Mouse (Mus musculus) liver, embryonic 12.5 days (tissue): ENCODE measurements around the gene Cib3. TPM values are rescaled to one million over a fixed set of nuclear protein-coding genes. Genes with fewer than 3 reads are reported as not detected.

Experiments used
- ATAC-seq: fragments of 200-750 bp; cut with Nextera tagmentation; 2 replicates; pipeline ENCODE4 v1.8.0; 2017; ENCODE audit warnings: moderate number of reproducible peaks, mild to moderate bottlenecking, moderate library complexity
- H3K27ac ChIP-seq: fragments of 300-500 bp; sonication (generic); 2 replicates; pipeline ENCODE4 v1.5.1; 2016; ENCODE audit warnings: mild to moderate bottlenecking
- H3K27me3 ChIP-seq: fragments of 300-500 bp; sonication (generic); replicated peaks from 2 replicates; pipeline ENCODE4 v1.6.1; 2016; ENCODE audit warnings: mild to moderate bottlenecking, moderate library complexity
- H3K36me3 ChIP-seq: fragments of 300-500 bp; sonication (generic); 2 replicates; pipeline ENCODE4 v1.6.1; 2016; ENCODE audit warnings: mild to moderate bottlenecking, moderate library complexity
- H3K4me1 ChIP-seq: fragments of 300-500 bp; sonication (generic); 2 replicates; pipeline ENCODE4 v1.6.1; 2016
- H3K4me2 ChIP-seq: fragments of 300-500 bp; sonication (generic); 2 replicates; pipeline ENCODE4 v1.6.1; 2016; ENCODE audit warnings: mild to moderate bottlenecking, moderate library complexity
- H3K4me3 ChIP-seq: fragments of 300-500 bp; sonication (generic); 2 replicates; pipeline ENCODE4 v1.5.1; 2016; ENCODE audit warnings: mild to moderate bottlenecking, moderate library complexity
- H3K9ac ChIP-seq: fragments of 300-500 bp; sonication (generic); 2 replicates; pipeline ENCODE4 v1.6.1; 2016; ENCODE audit warnings: mild to moderate bottlenecking, moderate library complexity
- H3K9me3 ChIP-seq: fragments of 300-500 bp; sonication (generic); replicated peaks from 2 replicates; pipeline ENCODE4 v1.6.1; 2016; ENCODE audit warnings: mild to moderate bottlenecking, moderate library complexity
- WGBS: fragments of 180-500 bp; shearing (Covaris S2); methylation state at CpG from one replicate; pipeline ENCODE4 v1.1.7; 2016; ENCODE audit not compliant: insufficient replicate concordance; 5-methylcytosine and 5-hydroxymethylcytosine counted together
- polyA plus RNA-seq: library from polyadenylated mRNA; unstranded; fragments of >200 nt; fragmentation: Nextera tagmentation; extraction: Ambion mirVana; gene quantifications from 2 replicates; pipeline ENCODE4 v1.2.1, GENCODE M21; 2016

Cib3 gene
- polyA plus RNA-seq, 1 experiment from 2014 or later: not detected

- peak; percentile 91 for ATAC-seq
These were observed 27.1 kb upstream of the Cib3 start, which contains the start of gene Ap1m1 for GRCm38 (mm10) chr8:72239499-72240402. Ap1m1 (plus strand) TSS chr8:72240018.

GRCm38 (mm10) chr8:72222656-72223055, 10.0 kb upstream of the Cib3 start:
- Histone ChIP-seq H3K4me1 (peaks cover 19% of the 10 kb centered on the region), H3K4me3 (no peak overlapping the region), H3K9ac (no peak overlapping the region), H3K9me3 (no peaks in the 10 kb centered on the region), H3K27me3 (no peaks in the 10 kb centered on the region), H3K4me2 (no peak overlapping the region), H3K27ac (no peak overlapping the region), H3K36me3 (peaks cover 37% of the 10 kb centered on the region)
- no peak for ATAC-seq
- whole genome bisulfite sequencing: 85% methylated on average over 5 of the region's 5 CpGs

More at GRCm38 (mm10) chr8:72239499-72240402, 27.1 kb upstream of the Cib3 start, which contains the start of gene Ap1m1:
- H3K9me3 ChIP-seq: no peaks in the 10 kb centered on the region
- WGBS: under 1% methylated on average over 54 of the region's 54 CpGs
- H3K36me3 ChIP-seq: peaks cover 30% of the 10 kb centered on the region
- H3K27me3 ChIP-seq: no peaks in the 10 kb centered on the region
- H3K27ac ChIP-seq: peak within 1 kb of the TSS; percentile 97
- H3K9ac ChIP-seq: peak within 1 kb of the TSS; percentile 76
- H3K4me1 ChIP-seq: peaks cover 48% of the 10 kb centered on the region
- H3K4me2 ChIP-seq: peak within 1 kb of the TSS; percentile 94
- peak within 1 kb of the TSS; percentile 81 for H3K4me3 ChIP-seq

- peak overlapping the region; percentile 92; the same call in 1 of the 2 replicates for H3K27ac ChIP-seq
- no peaks in the 10 kb centered on the region for H3K27me3 ChIP-seq
- H3K4me3 ChIP-seq: peak overlapping the region; percentile 92
- no peaks in the 10 kb centered on the region for H3K9me3 ChIP-seq
- WGBS: 75% methylated on average over 4 of the region's 4 CpGs
- no peak for ATAC-seq
- H3K36me3 ChIP-seq: peaks cover 37% of the 10 kb centered on the region
- H3K9ac ChIP-seq: peak overlapping the region; percentile 90
- peaks cover 19% of the 10 kb centered on the region for H3K4me1 ChIP-seq
- peak overlapping the region; percentile 89 for H3K4me2 ChIP-seq
These were observed 8.1 kb upstream of the Cib3 start for GRCm38 (mm10) chr8:72220758-72221157.

- H3K27ac ChIP-seq: peak within 1 kb of the TSS; percentile 92
- WGBS: 6% methylated on average over 39 of the region's 39 CpGs
- peak within 1 kb of the TSS; percentile 89 for H3K4me2 ChIP-seq
- ATAC-seq: peak; percentile 97
- peak within 1 kb of the TSS; percentile 90 for H3K9ac ChIP-seq
- peaks cover 19% of the 10 kb centered on the region for H3K4me1 ChIP-seq
- H3K4me3 ChIP-seq: peak within 1 kb of the TSS; percentile 92
- no peaks in the 10 kb centered on the region; the same call in 1 of the 2 replicates for H3K27me3 ChIP-seq
- no peaks in the 10 kb centered on the region for H3K9me3 ChIP-seq
- peaks cover 37% of the 10 kb centered on the region for H3K36me3 ChIP-seq
These were observed 7.1 kb upstream of the Cib3 start, which contains the start of gene Fam32a for GRCm38 (mm10) chr8:72219541-72220363. Fam32a (plus strand) TSS chr8:72219730.

GRCm38 (mm10) chr8:72218781-72219540, 6.3 kb upstream of the Cib3 start:
- Histone ChIP-seq H3K9me3 (no peaks in the 10 kb centered on the region), H3K27ac (peak overlapping the region; percentile 92), H3K4me3 (peak overlapping the region; percentile 92), H3K36me3 (peaks cover 33% of the 10 kb centered on the region), H3K27me3 (no peaks in the 10 kb centered on the region; the same call in 1 of the 2 replicates), H3K4me2 (peak overlapping the region; percentile 89), H3K4me1 (peaks cover 19% of the 10 kb centered on the region), H3K9ac (peak overlapping the region; percentile 90; the same call in 1 of the 2 replicates)
- 66% methylated on average over 9 of the region's 10 CpGs for WGBS
- no peak for ATAC-seq

- no peak for ATAC-seq
These were observed 3.2 kb upstream of the Cib3 start for GRCm38 (mm10) chr8:72215871-72216270.

GRCm38 (mm10) chr8:72215060-72215459, 2.4 kb upstream of the Cib3 start:
- no peaks in the 10 kb centered on the region; the same call in 1 of the 2 replicates for H3K27me3 ChIP-seq
- no peak overlapping the region for H3K27ac ChIP-seq
- no peak overlapping the region for H3K9ac ChIP-seq
- H3K4me1 ChIP-seq: peaks cover under 1% of the 10 kb centered on the region
- no peaks in the 10 kb centered on the region for H3K36me3 ChIP-seq
- no peak overlapping the region for H3K4me2 ChIP-seq
- no peak for ATAC-seq
- no peak overlapping the region for H3K4me3 ChIP-seq
- WGBS: 31% methylated on average over 2 of the region's 2 CpGs
- no peaks in the 10 kb centered on the region for H3K9me3 ChIP-seq

More at GRCm38 (mm10) chr8:72215871-72216270, 3.2 kb upstream of the Cib3 start:
- Histone ChIP-seq H3K4me2 (no peak overlapping the region), H3K36me3 (peaks cover 2% of the 10 kb centered on the region), H3K4me1 (peaks cover 8% of the 10 kb centered on the region), H3K27me3 (no peaks in the 10 kb centered on the region; the same call in 1 of the 2 replicates), H3K9ac (no peak overlapping the region), H3K4me3 (no peak overlapping the region), H3K9me3 (no peaks in the 10 kb centered on the region), H3K27ac (no peak overlapping the region)
- WGBS: 29% methylated on average over 1 of the region's 1 CpGs

- H3K9me3 ChIP-seq: no peaks in the 10 kb centered on the region
- no peaks in the 10 kb centered on the region; the same call in 1 of the 2 replicates for H3K27me3 ChIP-seq
- H3K9ac ChIP-seq: no peak within 1 kb of the TSS
- no peak for ATAC-seq
- no peaks in the 10 kb centered on the region for H3K4me1 ChIP-seq
- 56% methylated on average over 4 of the region's 4 CpGs for WGBS
- H3K36me3 ChIP-seq: no peaks in the 10 kb centered on the region
- H3K27ac ChIP-seq: no peak within 1 kb of the TSS
- H3K4me3 ChIP-seq: no peak within 1 kb of the TSS
- H3K4me2 ChIP-seq: no peak within 1 kb of the TSS
These were observed 899 bp upstream of the Cib3 start, which contains the start of gene Gm11034 for GRCm38 (mm10) chr8:72213536-72213935. Gm11034 (minus strand) TSS chr8:72213636.

- H3K4me2 ChIP-seq: no peak overlapping the region
- no peak overlapping the region for H3K9ac ChIP-seq
- no peaks in the 10 kb centered on the region; the same call in 1 of the 2 replicates for H3K27me3 ChIP-seq
- H3K36me3 ChIP-seq: no peaks in the 10 kb centered on the region
- no peaks in the 10 kb centered on the region for H3K4me1 ChIP-seq
- H3K9me3 ChIP-seq: no peaks in the 10 kb centered on the region
- H3K4me3 ChIP-seq: no peak overlapping the region
- H3K27ac ChIP-seq: no peak overlapping the region
- no peak for ATAC-seq
- WGBS: 59% methylated on average over 1 of the region's 1 CpGs
These were observed 791 bp downstream of the Cib3 start for GRCm38 (mm10) chr8:72211846-72212245.

GRCm38 (mm10) chr8:72210710-72211109, 1.9 kb downstream of the Cib3 start:
- Histone ChIP-seq H3K36me3 (no peaks in the 10 kb centered on the region), H3K27ac (no peak overlapping the region), H3K4me1 (no peaks in the 10 kb centered on the region), H3K4me3 (no peak overlapping the region), H3K9me3 (no peaks in the 10 kb centered on the region), H3K27me3 (no peaks in the 10 kb centered on the region; the same call in 1 of the 2 replicates), H3K9ac (no peak overlapping the region), H3K4me2 (no peak overlapping the region)
- no peak for ATAC-seq
- WGBS: 24% methylated on average over 2 of the region's 2 CpGs

- H3K36me3 ChIP-seq: no peaks in the 10 kb centered on the region
- H3K9me3 ChIP-seq: no peaks in the 10 kb centered on the region
- H3K4me2 ChIP-seq: no peak overlapping the region
- H3K27me3 ChIP-seq: no peaks in the 10 kb centered on the region; the same call in 1 of the 2 replicates
- no peak overlapping the region for H3K27ac ChIP-seq
- no peaks in the 10 kb centered on the region for H3K4me1 ChIP-seq
- H3K9ac ChIP-seq: no peak overlapping the region
- 60% methylated on average over 4 of the region's 4 CpGs for WGBS
- no peak for ATAC-seq
- H3K4me3 ChIP-seq: no peak overlapping the region
These were observed 2.4 kb downstream of the Cib3 start for GRCm38 (mm10) chr8:72210222-72210621.
